Mouse (Mus musculus) heart, postnatal 25 days (tissue): Measurements from ENCODE around the gene B3gntl1. TPM values are rescaled to one million over a fixed set of nuclear protein-coding genes. Genes with fewer than 3 reads are reported as not detected.

Experiments used
- DNase-seq: peaks from one replicate; pipeline ENCODE4 v3.0.0; 2022; ENCODE audit warnings: low spot score
- intact Hi-C: fragments of 180-260 bp; cut with DNase I; formaldehyde crosslinking; loops from one replicate; pipeline ENCODE4 v1.15.1; 2025
- total RNA-seq, 2 experiments: library from RNA; stranded (reverse); gene quantifications; 2 replicates each; pipeline ENCODE4 v1.2.3; 2021

Gene B3gntl1
- total RNA-seq, 2 experiments from 2014 or later: 3.6 to 4.6 TPM

GRCm38 (mm10) chr11:121652547-121653305 is 20.2 kb downstream of the B3gntl1 start:
- intact Hi-C loops: loop anchor here (2.0 kb wide), 1 partner anchor 156 kb away; no protein-coding TSS in a partner anchor

GRCm38 (mm10) chr11:121651983-121652382 is 21.0 kb downstream of the B3gntl1 start:
- intact Hi-C loops: loop anchor here (2.0 kb wide), 1 partner anchor 157 kb away; no protein-coding TSS in a partner anchor
- peak; percentile 14 for DNase-seq

More at GRCm38 (mm10) chr11:121652547-121653305, 20.2 kb downstream of the B3gntl1 start:
- DNase-seq: no peak

- intact Hi-C loops: no loop called here
- no peak for DNase-seq
Observed at GRCm38 (mm10) chr11:121651556-121651955, 21.4 kb downstream of the B3gntl1 start.

GRCm38 (mm10) chr11:121650668-121651067 is 22.3 kb downstream of the B3gntl1 start:
- DNase-seq: no peak
- intact Hi-C loops: no loop called here

- DNase-seq: peak; percentile 42
- intact Hi-C loops: no loop called here
Observed at GRCm38 (mm10) chr11:121649900-121650299, 23.1 kb downstream of the B3gntl1 start.

GRCm38 (mm10) chr11:121648166-121648565 is 24.8 kb downstream of the B3gntl1 start:
- no peak for DNase-seq
- intact Hi-C loops: no loop called here

- intact Hi-C loops: no loop called here
- no peak for DNase-seq
Observed at GRCm38 (mm10) chr11:121647321-121647720, 25.6 kb downstream of the B3gntl1 start.

- intact Hi-C loops: no loop called here
- DNase-seq: no peak
Observed at GRCm38 (mm10) chr11:121645394-121645793, 27.6 kb downstream of the B3gntl1 start.

GRCm38 (mm10) chr11:121641501-121642145 is 31.3 kb downstream of the B3gntl1 start:
- intact Hi-C loops: no loop called here

GRCm38 (mm10) chr11:121636646-121637045 is 36.3 kb downstream of the B3gntl1 start:
- DNase-seq: no peak
- intact Hi-C loops: no loop called here

More at GRCm38 (mm10) chr11:121641501-121642145, 31.3 kb downstream of the B3gntl1 start:
- DNase-seq: no peak

- intact Hi-C loops: loop anchor here (5.0 kb wide), 1 partner anchor 176 kb away; no protein-coding TSS in a partner anchor
- no peak for DNase-seq
Observed at GRCm38 (mm10) chr11:121631410-121631809, 41.5 kb downstream of the B3gntl1 start.

GRCm38 (mm10) chr11:121630406-121630805 is 42.5 kb downstream of the B3gntl1 start:
- intact Hi-C loops: loop anchor here (5.0 kb wide), 1 partner anchor 177 kb away; no protein-coding TSS in a partner anchor
- DNase-seq: no peak

- DNase-seq: no peak
- intact Hi-C loops: no loop called here
Observed at GRCm38 (mm10) chr11:121629529-121629928, 43.4 kb downstream of the B3gntl1 start.

GRCm38 (mm10) chr11:121627521-121627920 is 45.4 kb downstream of the B3gntl1 start:
- intact Hi-C loops: no loop called here
- DNase-seq: no peak

- DNase-seq: no peak
- intact Hi-C loops: no loop called here
Observed at GRCm38 (mm10) chr11:121625007-121625406, 47.9 kb downstream of the B3gntl1 start.

GRCm38 (mm10) chr11:121617371-121617770 is 55.6 kb downstream of the B3gntl1 start:
- intact Hi-C loops: no loop called here
- no peak for DNase-seq

GRCm38 (mm10) chr11:121616501-121616900 is 56.5 kb downstream of the B3gntl1 start:
- DNase-seq: no peak
- intact Hi-C loops: no loop called here

- intact Hi-C loops: no loop called here
- DNase-seq: no peak
Observed at GRCm38 (mm10) chr11:121615961-121616485, 56.9 kb downstream of the B3gntl1 start.

GRCm38 (mm10) chr11:121610976-121611375 is 62.0 kb downstream of the B3gntl1 start:
- intact Hi-C loops: no loop called here
- no peak for DNase-seq

GRCm38 (mm10) chr11:121605604-121606003 is 67.3 kb downstream of the B3gntl1 start:
- intact Hi-C loops: no loop called here
- no peak for DNase-seq

GRCm38 (mm10) chr11:121601422-121601821 is 71.5 kb downstream of the B3gntl1 start:
- DNase-seq: no peak
- intact Hi-C loops: no loop called here
